Mouse (Mus musculus): Measurements from ENCODE around the gene Grb10.

Gene Grb10

GRCm38 (mm10) chr11:12038470-12038985 lies at the start of gene Grb10:
TSS of gene Grb10 (minus strand) at chr11:12038683.
- DNase-seq, result no peak

DNA sequence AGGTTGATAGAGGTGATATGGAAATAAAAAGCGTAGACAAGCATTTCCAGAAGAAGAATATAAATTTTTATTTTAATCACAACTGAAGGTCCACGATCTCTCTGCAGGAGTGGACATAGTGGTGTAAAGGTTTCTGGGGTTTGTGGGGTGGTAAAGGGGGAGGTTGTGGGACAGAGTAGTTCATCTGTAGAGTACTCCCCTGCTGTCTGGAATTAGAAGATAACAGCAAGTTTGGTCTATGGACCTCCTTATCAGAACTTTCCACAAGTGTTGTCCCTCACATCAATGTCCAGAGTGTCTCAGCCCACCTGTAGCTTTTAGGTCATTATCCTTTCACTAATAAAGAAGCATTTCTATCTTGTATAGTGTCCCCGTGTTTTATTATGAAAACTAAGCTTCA lies 43.2 kb upstream of the Grb10 start:
- DNase-seq, result no peak

GRCm38 (mm10) chr11:12079231-12079630 lies 40.7 kb upstream of the Grb10 start:
- no peak for DNase-seq

GRCm38 (mm10) chr11:12075449-12075848 lies 37.0 kb upstream of the Grb10 start:
- no peak for DNase-seq

DNA sequence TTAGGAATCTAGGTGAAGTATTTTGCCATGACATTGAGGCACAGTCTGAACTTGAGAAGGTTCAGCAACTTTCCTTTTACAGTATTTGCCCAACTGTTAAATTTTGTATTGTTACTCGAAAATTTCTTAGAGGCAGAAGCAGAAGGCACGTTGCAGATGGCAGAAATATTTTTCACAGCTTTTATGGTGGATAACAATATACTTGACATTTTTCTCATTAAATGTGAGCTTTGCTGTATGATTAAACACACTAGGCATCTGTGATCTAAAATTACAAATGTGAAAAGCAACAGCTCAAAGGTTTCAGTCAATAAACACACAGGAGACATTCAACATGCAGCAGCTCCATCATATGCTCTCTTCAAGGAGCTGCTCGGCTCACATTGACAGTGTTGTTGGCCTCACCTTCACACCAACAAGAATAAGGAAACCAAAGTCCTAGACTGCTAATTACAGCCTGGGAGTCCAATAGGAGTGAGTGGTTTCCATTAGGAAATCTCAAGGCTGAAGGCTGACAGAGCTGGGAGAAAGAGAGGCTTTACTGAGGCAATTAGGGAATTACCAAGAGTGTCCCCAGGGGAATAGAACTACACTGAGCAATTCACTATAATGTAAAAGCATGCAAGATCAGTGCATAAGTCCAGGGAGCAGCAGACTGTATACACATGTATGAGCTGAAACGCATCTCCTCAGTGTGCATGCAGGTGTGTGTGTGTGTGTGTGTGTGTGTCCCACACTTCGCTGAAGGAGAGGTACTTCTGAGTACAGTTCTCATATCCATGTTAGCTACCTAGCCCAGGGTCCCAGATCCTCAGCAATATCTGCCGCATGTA lies 35.1 kb upstream of the Grb10 start:
- DNase-seq, result no peak

GRCm38 (mm10) chr11:12072322-12072721 lies 33.8 kb upstream of the Grb10 start:
- DNase-seq, result no peak

GRCm38 (mm10) chr11:12059005-12059404 lies 20.5 kb upstream of the Grb10 start:
- DNase-seq, result no peak

GRCm38 (mm10) chr11:12048547-12049327 lies 10.3 kb upstream of the Grb10 start:
- DNase-seq, result no peak

DNA sequence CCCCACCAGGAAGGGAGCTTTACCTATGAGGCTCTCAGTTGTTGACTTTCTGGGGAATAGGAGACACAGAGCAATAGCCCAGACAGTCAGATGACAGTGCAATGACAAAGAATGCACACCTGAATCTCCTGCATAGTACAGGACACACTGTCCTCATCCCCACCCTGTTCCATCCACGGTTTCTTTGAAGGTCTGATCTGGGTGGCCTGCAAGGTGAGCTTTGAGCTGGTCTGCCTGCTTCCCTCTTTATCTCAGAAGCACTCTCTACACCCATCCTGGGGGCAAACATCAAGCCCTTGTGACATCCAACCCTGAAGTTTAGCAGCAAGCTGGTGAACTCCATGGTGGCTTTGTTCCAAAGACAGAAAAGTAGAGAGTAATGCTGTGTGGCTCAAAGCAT lies 9.7 kb upstream of the Grb10 start:
- DNase-seq, result no peak

GRCm38 (mm10) chr11:12044245-12044644 lies 5.8 kb upstream of the Grb10 start:
- DNase-seq, result no peak

DNA sequence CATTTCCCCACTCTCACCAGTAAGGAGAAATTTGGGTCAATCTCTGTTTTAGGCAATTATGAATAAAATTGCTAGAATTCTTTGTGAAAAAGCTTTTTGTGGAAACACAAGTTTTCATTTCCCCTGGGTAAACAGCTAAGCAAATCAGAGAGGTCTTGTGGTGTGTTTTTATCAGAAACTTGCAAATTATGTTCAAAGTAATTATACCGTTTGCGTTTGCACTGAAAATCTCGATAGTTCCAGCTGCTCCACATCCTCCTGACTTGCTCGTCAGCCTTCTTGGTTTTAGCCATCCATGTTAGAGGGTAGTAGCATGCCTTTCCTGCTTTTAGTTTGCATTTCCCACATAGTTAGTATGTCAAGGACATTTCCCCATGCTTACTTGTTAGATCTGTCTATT lies 3.3 kb upstream of the Grb10 start:
- no peak for DNase-seq

GRCm38 (mm10) chr11:12041379-12041778 lies 2.9 kb upstream of the Grb10 start:
- DNase-seq, result no peak

- no peak for DNase-seq
Observed at GRCm38 (mm10) chr11:12040391-12040790, 1.9 kb upstream of the Grb10 start.

- no peak for DNase-seq
Observed at GRCm38 (mm10) chr11:12039748-12040147, 1.3 kb upstream of the Grb10 start.

DNA sequence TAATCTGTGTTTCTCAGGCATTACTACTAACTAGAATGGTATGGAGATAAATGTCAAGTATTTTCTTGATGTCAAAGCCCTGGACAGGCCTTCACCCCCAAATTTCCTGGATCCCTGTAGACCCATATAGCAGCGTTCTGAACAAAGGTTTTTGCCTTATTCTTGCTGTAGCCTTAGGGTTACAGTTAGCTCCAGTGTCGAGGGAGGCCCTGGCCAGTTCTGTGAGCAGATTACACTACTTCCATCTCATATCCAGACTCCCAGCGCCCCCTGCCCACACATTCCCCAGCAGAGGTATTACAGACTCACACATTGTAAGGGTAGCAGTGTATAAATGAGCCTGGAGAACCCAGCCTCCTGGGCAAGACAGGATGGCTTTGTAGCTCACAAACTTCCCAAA lies 615 bp upstream of the Grb10 start:
- no peak for DNase-seq

GRCm38 (mm10) chr11:12037689-12038469 lies 604 bp downstream of the Grb10 start:
- DNase-seq, result no peak

DNA sequence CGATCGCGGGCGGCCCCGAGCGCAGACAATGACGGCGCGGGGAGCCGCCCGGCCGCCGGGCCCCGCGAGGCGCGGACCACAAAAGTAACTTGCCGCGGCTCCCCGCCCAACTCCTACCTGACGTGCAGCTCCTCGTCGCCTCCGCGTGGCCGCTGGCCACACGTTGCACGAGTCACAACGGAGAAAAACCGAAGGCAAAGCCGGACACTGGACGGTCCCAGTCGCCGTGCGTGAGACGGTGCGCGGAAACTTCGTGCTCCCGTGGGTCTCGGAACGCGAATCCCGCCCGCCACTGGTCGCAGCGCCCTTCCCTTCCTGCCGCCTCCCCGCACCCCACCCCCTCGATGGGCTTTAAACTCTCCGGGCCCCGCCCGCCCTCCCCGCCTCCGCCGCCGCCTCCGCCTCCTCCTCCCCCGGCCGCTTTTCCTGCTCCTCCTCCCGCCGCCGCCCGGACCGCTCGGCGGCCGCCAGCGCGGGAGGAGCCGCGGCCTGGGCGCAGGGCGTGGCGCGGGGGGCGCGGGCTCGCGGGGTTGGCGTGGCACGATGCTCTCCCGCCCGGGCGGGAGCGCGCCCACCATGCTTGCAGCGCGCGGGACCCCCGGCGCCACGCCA lies 1.3 kb downstream of the Grb10 start:
- DNase-seq, result no peak

DNA sequence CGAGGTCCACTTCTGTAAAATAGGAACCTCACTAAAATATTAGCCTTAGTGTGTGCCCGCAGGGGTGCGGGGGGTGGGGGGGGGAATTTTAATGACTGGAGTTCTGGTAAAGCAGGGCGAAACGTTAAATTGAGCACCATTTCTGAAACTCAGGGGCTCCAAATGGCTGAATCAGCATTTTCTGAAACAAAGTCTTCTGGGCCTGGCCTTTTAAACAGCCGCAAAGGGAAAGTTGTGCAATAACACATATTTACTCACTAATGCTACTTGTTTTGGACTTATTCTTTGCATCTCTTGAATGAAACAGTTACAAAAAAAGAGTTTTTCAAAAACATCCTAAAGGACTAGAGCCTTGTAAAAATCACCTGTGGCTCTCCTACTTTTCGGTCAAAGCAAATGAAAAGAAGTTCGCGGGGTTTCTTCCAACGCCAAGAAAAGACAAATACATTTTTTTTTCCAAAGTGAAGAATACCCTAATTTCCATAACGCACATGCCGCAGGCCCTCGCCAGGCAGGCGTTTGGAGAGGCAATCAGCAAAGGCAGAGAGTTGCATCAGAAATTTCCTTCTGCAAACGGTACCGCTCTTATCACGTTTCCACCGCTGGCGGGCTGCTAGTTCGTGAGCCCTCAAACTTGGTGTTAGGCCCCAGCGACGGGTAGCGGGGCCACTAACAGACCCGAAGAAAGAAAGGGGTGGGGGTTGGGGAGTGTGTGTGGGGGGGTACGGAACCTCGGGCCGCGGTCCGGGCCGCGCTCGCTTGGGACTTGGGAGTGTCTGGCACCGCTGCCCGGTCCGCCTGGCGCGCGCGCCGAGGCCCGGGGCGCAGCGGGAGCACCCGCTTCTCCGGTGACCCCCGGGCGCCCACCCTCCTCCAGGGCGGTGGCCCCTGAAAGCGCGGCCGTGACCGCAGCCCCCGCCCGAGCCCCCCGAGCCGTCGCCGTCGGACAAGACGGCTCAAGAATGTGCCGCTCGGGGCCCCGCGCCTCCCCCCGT lies 2.3 kb downstream of the Grb10 start:
- no peak for DNase-seq

GRCm38 (mm10) chr11:12035324-12035723 lies 3.2 kb downstream of the Grb10 start:
- no peak for DNase-seq

DNA sequence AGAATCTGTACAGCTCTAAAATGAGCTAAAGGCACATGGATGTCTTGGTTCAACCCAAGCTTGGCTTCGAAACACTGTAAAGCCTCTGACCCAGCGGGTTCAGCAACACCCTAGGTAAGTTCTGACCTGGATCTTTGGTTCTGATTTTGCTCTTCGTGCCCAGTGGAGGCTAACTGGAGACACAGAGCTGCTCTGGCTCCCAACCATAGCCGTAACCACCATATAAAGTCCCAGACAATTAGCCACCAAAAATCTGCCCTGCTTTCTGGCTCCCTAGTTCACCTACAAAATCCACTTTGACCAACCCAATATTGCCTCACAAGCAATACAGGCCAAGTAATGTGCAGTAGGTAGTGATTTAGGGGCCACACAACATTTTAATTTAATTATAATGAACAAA lies 3.7 kb downstream of the Grb10 start:
- no peak for DNase-seq

- DNase-seq, result no peak
Observed at GRCm38 (mm10) chr11:12034371-12034770, 4.1 kb downstream of the Grb10 start.

Measured in right cerebral cortex, postnatal 25 days (tissue).